Mouse (Mus musculus): ENCODE measurements around the gene Ak5.

DNA sequence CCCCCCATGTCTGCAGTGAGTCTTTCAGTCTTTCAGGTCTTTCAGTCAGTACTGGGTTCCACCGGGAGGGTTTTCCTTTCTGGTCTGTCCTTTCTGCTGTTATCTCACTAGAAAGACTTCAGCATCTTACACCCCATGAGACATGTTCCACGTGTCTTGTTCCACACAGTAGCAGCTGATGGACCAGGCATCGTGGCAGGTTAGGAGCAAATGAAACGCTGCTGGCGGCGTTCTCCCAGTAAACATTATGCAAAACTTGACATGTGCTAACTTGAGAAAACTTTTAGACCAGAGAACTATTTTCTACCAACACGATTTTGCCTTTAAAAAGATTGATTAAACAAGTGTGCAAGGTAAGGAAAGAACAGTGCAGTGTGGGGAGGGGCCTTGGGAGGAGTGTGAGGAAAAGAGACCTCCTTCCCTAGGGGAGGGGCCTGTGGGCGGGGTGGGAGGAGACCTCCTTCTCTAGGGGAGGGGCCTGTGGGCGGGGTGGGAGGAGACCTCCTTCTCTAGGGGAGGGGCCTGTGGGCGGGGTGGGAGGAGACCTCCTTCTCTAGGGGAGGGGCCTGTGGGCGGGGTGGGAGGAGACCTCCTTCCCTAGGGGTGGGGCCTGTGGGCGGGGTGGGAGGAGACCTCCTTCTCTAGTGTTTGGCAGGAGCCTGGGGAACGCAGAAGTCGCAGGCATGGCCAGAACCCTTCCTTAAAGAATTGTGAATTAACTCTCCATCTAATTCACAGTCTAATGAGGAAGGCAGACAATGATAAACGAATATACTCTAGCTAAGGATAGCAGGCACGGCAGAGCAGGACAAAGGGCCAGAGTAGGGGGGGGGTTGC lies 189.3 kb downstream of the Ak5 start:
- TF ChIP-seq POLR2A (IDR thresholded peaks at IDR 0.05; ENCODE audit: control insufficient read depth, low read depth, low read length) (no peak), CTCF (IDR thresholded peaks at IDR 0.05; ENCODE audit: control insufficient read depth, insufficient read depth, insufficient replicate concordance, low read depth, low read length) (no peak)

All from testis, adult 2 months (tissue).